Mouse (Mus musculus) heart, postnatal 0 days (tissue): Measurements from ENCODE around the gene Phyhd1.

Experiments
- CTCF ChIP-seq: IDR thresholded peaks from 2 replicates; pipeline ENCODE4 v1.5.1; 2016; ENCODE audit warnings: antibody characterized with exemption, control low read depth, low read depth
- EP300 ChIP-seq: IDR thresholded peaks from 2 replicates; pipeline ENCODE4 v1.6.1; 2016; ENCODE audit warnings: antibody characterized with exemption, low read depth

DNA sequence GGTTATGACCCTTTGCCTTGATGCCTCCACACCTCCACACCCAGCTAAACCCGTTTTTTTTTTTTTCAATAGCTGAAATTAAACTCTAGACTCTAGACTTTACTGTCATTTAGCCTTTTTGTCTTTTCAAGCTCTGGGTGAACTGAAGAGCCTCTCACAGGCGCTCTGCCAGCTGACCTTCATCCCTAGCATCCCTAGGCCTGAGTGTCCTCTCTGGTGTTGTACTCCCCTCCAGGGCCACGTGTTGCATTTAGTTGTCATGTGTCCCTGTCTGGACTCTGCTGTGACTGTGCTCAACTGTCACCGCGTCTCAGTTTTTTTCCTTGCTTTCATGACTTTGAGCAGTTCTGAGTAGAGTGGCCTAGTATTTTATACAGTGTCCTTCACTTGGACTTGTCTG is 34.0 kb downstream of the Phyhd1 start:
- TF ChIP-seq CTCF (no peak), EP300 (no peak)
